Mouse (Mus musculus) stomach, postnatal 0 days (tissue): ENCODE data around the gene Kcnk5.

Experiments used
- CTCF ChIP-seq: IDR thresholded peaks from 2 replicates; pipeline ENCODE4 v1.5.1; 2016; ENCODE audit warnings: antibody characterized with exemption, low read depth, mild to moderate bottlenecking, moderate library complexity
- EP300 ChIP-seq: optimal IDR thresholded peaks from 2 replicates; pipeline ENCODE3; 2016; ENCODE audit warnings: antibody characterized with exemption

DNA sequence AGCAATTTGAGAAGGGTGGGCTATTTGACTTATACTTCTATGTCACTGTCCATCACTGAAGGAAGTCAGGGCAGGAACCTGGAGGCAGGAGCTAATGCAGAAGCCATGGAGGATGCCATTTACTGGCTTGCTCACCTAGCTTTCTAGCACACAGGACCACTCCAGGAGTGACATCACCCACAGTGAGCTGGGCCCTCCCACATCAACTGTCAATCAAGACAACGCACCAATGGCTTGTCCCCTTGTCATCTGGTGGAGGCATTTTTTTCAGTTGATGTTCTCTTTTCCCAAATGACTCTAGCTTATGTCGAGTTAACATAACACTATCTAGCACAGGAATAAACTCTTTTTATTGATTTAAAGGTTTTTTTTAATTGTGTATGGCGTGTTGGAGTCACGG lies 12.4 kb downstream of the Kcnk5 start:
- TF ChIP-seq CTCF (no peak), EP300 (no peak)
